Mouse (Mus musculus) midbrain, embryonic 12.5 days (tissue): ENCODE data around the gene Tnpo2. TPM values are rescaled to one million over a fixed set of nuclear protein-coding genes. Genes with fewer than 3 reads are reported as not detected.
A peak's percentile ranks its signal among the peaks of the same experiment; 100 is the strongest.

Source experiments
- ATAC-seq: fragments of 200-750 bp; cut with Nextera tagmentation; 2 replicates; pipeline ENCODE4 v1.8.0; 2017; ENCODE audit warnings: low read depth, moderate TSS enrichment, moderate library complexity; ENCODE audit not compliant: low FRiP score
- H3K27ac ChIP-seq: fragments of 300-500 bp; sonication (generic); replicated peaks from 2 replicates; pipeline ENCODE4 v1.5.1; 2016; ENCODE audit warnings: mild to moderate bottlenecking
- H3K27me3 ChIP-seq: fragments of 300-500 bp; sonication (generic); 2 replicates; pipeline ENCODE4 v1.6.1; 2016; ENCODE audit warnings: mild to moderate bottlenecking
- H3K36me3 ChIP-seq: fragments of 300-500 bp; sonication (generic); 2 replicates; pipeline ENCODE4 v1.6.1; 2016
- H3K4me1 ChIP-seq: fragments of 300-500 bp; sonication (generic); 2 replicates; pipeline ENCODE4 v1.6.1; 2016
- H3K4me2 ChIP-seq: fragments of 300-500 bp; sonication (generic); replicated peaks from 2 replicates; pipeline ENCODE4 v1.6.1; 2016; ENCODE audit warnings: mild to moderate bottlenecking, moderate library complexity
- H3K4me3 ChIP-seq: fragments of 300-500 bp; sonication (generic); 2 replicates; pipeline ENCODE4 v1.5.1; 2016; ENCODE audit warnings: mild to moderate bottlenecking
- H3K9ac ChIP-seq: fragments of 300-500 bp; sonication (generic); replicated peaks from 2 replicates; pipeline ENCODE4 v1.6.1; 2016; ENCODE audit warnings: mild to moderate bottlenecking, moderate library complexity
- H3K9me3 ChIP-seq: fragments of 300-500 bp; sonication (generic); 2 replicates; pipeline ENCODE4 v1.6.1; 2016; ENCODE audit warnings: mild to moderate bottlenecking
- WGBS: fragments of 180-500 bp; shearing (Covaris S2); methylation state at CpG from one replicate; pipeline ENCODE4 v1.1.7; 2016; 5-methylcytosine and 5-hydroxymethylcytosine counted together
- polyA plus RNA-seq: library from polyadenylated mRNA; unstranded; fragments of >200 nt; fragmentation: Nextera tagmentation; extraction: Ambion mirVana; gene quantifications from 2 replicates; pipeline ENCODE4 v1.2.1, GENCODE M21; 2016

Gene Tnpo2
- polyA plus RNA-seq, 1 experiment from 2014 or later = 42.0 TPM

DNA sequence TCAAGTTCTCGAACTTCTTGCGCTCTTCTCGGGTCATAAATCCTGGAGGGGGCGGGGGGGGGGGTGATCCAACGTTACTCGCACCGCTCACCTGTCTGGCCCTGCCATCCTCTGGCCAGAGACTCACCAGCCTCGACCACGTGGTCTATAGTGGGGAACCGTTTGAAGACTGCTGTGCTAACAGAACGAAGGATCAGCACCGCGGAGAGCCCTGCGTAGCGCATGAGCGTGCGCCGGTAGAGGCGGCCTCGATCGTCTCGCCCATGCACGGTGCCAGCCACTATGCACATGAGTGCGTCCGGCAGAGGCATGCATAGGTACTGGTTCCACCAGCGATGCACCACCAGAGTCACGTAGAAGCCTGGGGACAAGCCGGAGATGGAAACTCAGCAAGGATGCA lies 25.5 kb upstream of the Tnpo2 start:
- H3K9me3 ChIP-seq = no peaks in the 10 kb centered on the region
- WGBS = 20% methylated on average over 28 of the region's 28 CpGs
- H3K4me2 ChIP-seq = no peak overlapping the region
- H3K4me1 ChIP-seq = peaks cover 5% of the 10 kb centered on the region
- H3K4me3 ChIP-seq = no peak overlapping the region
- peaks cover 75% of the 10 kb centered on the region for H3K27me3 ChIP-seq
- ATAC-seq = no peak
- H3K27ac ChIP-seq = no peak overlapping the region
- H3K36me3 ChIP-seq = no peaks in the 10 kb centered on the region
- H3K9ac ChIP-seq = no peak overlapping the region

DNA sequence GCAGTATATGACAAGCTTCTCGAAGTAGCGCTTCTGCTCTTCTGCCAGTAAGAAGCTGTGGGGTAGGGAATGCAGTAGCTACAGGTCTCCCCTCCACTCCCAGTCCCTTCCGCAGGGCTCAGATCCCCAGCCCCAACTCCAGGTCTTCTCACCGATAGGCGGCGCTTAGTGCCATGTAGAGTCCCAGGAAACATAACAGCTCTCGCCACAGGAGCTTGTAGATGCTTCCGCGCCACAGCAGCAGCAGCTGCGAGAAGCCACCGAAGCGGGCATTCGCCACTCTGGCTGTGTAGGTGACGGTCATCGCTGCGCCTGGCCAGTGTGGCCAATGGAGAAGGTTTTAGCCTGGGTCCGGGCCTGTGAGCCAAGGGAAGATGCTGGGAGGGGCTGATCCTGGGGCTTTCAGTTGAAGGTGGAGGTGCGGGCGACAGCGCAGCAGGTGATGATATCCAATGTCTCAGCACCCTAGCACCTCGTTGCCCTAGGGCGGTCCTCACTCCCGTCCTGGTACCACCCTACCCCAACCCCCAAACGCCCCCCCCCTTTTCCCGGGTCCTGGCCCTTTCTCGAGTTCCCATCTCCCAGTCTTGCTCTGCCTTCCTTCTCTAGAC lies 23.4 kb upstream of the Tnpo2 start:
- Histone ChIP-seq H3K27me3 (peaks cover 64% of the 10 kb centered on the region), H3K36me3 (peaks cover 13% of the 10 kb centered on the region), H3K4me3 (peak overlapping the region; percentile 36), H3K4me2 (peak overlapping the region; percentile 64), H3K9me3 (no peaks in the 10 kb centered on the region), H3K27ac (no peak overlapping the region), H3K4me1 (peaks cover 9% of the 10 kb centered on the region), H3K9ac (peak overlapping the region; percentile 44)
- 3% methylated on average over 26 of the region's 26 CpGs for WGBS
- peak; percentile 52 for ATAC-seq

DNA sequence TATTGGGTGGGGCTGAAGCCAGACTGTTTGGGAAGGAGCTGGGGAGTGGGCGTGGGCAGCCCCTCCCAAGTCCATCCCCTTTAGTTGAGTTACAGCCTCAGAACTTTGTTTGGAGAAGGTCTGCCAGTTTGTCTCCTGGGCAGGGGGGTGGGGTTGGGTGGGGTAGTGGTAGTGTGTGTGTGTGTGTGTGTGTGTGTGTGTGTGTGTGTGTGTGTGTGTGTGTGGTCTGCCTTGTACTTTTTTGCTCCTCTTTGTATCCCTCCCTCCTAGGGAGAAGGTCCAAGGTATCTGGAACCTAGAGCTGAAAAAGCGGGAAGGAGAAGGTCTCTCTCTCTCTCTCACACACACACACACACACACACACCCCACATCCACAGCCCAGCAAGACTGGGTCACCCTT lies 22.3 kb upstream of the Tnpo2 start, which contains the start of gene Best2:
Best2 (minus strand) TSS at position 101 of the 400 bp plus-strand sequence.
- peaks cover 55% of the 10 kb centered on the region for H3K27me3 ChIP-seq
- no peak within 1 kb of the TSS for H3K27ac ChIP-seq
- 53% methylated on average over 1 of the region's 2 CpGs for WGBS
- ATAC-seq = no peak
- peak within 1 kb of the TSS; percentile 64 for H3K4me2 ChIP-seq
- peak within 1 kb of the TSS; percentile 44 for H3K9ac ChIP-seq
- peaks cover 9% of the 10 kb centered on the region for H3K4me1 ChIP-seq
- H3K4me3 ChIP-seq = peak within 1 kb of the TSS; percentile 36
- H3K9me3 ChIP-seq = no peaks in the 10 kb centered on the region
- H3K36me3 ChIP-seq = peaks cover 24% of the 10 kb centered on the region

DNA sequence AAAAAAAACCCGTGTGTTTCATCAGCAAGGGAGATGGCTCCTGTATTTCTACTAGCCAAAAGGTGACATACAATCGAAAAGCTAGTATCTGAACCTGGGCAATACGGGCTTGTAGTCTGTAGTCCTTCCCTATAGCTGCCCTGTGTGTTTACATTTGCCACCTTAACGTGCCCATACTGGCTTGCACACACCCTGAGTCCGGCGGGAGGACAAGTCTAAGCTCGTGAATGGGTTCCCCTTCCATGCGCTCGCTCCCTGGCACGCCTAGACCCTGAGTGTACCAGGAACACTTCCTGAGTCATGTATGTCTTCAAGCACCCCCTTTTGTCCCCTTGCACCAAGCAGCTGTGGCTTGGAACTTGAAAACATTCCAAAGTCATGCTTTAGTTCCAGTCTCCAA lies 20.0 kb upstream of the Tnpo2 start:
- Histone ChIP-seq H3K9ac (no peak overlapping the region), H3K4me3 (no peak overlapping the region), H3K27ac (no peak overlapping the region), H3K36me3 (peaks cover 46% of the 10 kb centered on the region), H3K4me1 (peaks cover 12% of the 10 kb centered on the region), H3K27me3 (peaks cover 40% of the 10 kb centered on the region), H3K9me3 (no peaks in the 10 kb centered on the region), H3K4me2 (no peak overlapping the region)
- no peak for ATAC-seq
- WGBS = 72% methylated on average over 10 of the region's 10 CpGs

DNA sequence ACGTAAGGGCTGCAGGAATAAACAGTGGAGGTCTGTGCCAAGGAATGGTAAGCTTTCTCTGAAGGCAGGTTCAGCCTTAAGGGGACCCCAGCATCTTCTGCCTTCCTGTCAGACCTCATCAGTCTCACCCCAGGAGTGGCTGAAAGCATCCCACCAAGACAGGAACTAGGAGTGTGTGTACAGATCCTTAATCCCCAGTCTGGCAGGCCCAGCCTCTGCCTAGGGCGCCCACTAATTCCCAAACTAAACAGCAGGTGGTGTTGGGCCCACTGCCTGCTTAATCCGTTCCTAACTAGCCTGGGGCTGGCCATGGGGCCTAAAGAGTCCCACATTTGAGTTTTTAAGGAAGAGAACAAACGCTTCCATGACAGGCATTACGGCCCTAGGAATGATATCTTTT lies 19.5 kb upstream of the Tnpo2 start:
- H3K9ac ChIP-seq = no peak overlapping the region
- WGBS = 29% methylated on average over 5 of the region's 5 CpGs
- peaks cover 51% of the 10 kb centered on the region for H3K36me3 ChIP-seq
- H3K27me3 ChIP-seq = peaks cover 35% of the 10 kb centered on the region
- no peak; the same call in 1 of the 2 replicates for ATAC-seq
- no peak overlapping the region for H3K4me2 ChIP-seq
- no peak overlapping the region for H3K4me3 ChIP-seq
- H3K4me1 ChIP-seq = peaks cover 12% of the 10 kb centered on the region
- H3K9me3 ChIP-seq = no peaks in the 10 kb centered on the region
- no peak overlapping the region for H3K27ac ChIP-seq

DNA sequence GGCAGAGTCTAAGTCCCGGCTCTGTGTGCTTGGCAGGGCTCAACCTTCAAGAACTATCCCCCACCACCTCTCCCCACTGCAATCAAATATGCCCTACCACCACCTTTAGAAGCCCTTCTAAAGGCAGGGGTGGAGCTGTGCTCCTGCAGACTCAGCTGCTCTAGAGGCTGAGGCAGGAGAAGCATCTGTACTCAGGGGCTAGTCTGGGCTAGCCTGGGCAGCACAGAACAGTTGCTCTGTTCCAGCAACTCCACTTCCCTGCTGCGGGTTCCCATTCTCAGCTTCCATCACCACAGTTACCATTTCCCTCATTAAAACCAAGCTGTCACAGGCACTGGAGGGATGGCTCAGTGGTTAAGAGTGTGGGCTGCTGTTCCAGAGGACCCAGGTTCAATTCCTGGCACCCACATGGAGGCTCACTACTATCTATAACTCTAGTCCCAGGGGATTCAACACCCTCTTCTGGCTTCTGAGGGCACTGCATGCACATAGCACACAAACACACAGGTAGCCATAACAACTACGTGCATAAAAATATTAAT lies 15.1 kb upstream of the Tnpo2 start:
- Histone ChIP-seq H3K9ac (no peak overlapping the region), H3K9me3 (no peaks in the 10 kb centered on the region), H3K27ac (no peak overlapping the region), H3K36me3 (peaks cover 69% of the 10 kb centered on the region), H3K4me3 (no peak overlapping the region), H3K4me1 (peaks cover 26% of the 10 kb centered on the region), H3K27me3 (no peaks in the 10 kb centered on the region), H3K4me2 (no peak overlapping the region)
- WGBS = 91% methylated on average over 3 of the region's 3 CpGs
- no peak for ATAC-seq

DNA sequence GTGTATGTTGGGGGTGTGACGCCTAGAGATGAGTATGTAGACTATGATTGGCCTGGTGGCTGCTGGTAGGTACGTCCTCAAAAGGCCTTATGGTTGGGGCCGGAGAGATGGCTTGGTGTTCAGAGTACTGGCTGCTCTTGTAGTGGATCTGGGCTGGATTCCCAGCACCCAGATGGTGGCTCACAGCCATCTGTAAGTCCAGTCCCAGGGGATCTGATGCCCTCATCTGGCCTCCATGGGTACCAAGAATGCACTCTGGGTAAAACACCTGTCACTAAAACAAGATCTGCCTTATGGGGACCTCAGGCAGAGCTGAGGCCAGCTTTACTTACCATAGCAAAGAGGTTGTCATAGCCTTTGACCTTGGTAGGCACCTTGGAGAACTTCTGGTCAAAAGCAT lies 12.9 kb upstream of the Tnpo2 start:
- ATAC-seq = no peak
- 93% methylated on average over 3 of the region's 3 CpGs for WGBS
- H3K27ac ChIP-seq = no peak overlapping the region
- peak overlapping the region; percentile 78 for H3K4me3 ChIP-seq
- H3K27me3 ChIP-seq = no peaks in the 10 kb centered on the region
- no peak overlapping the region for H3K9ac ChIP-seq
- peaks cover 33% of the 10 kb centered on the region for H3K4me1 ChIP-seq
- peaks cover 51% of the 10 kb centered on the region for H3K36me3 ChIP-seq
- H3K4me2 ChIP-seq = peak overlapping the region; percentile 99
- H3K9me3 ChIP-seq = no peaks in the 10 kb centered on the region

DNA sequence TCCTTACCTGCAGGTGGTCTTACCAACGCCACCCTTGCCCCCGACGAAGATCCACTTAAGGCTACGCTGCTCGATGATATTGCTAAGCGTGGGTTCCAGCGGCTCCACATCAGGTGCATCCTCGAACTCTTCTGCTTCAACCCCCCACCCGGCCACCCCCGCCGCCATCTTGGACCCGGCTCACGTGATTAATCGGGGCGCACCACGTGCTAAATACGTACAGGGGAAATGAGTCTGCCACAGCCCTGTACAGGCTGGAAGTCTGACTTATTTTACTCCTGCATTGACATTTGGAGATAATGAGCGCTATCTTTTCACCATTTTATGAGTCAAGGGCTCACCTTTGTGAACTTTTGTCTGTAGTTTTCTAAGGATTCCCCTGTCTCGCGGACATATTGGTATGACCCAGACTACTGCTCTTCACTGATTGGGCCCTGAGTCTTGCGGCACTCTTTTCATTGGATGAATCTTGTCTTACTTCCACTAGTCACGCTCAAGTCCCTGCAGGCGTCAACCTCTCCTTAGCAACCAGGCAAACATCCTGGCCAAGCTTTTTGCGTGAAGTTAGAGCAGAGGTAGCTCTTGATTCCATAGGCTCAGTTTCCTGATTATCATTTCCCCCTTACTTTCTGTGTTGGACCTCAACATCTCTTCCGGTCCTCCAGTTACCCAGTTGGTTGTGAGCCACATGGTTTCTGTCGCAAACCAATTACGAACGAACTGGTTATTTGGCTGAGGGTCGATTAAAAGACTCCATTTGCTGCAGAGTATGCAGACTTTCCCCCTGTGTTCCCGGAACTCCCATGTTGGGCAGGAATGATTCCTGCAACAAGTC lies 11.4 kb upstream of the Tnpo2 start, which contains the start of gene Asna1:
Asna1 (minus strand) TSS at position 184 of the 835 bp plus-strand sequence.
- peak within 1 kb of the TSS; percentile 76 for H3K9ac ChIP-seq
- peak within 1 kb of the TSS; percentile 77 for H3K27ac ChIP-seq
- ATAC-seq = peak; percentile 85
- peaks cover 40% of the 10 kb centered on the region for H3K4me1 ChIP-seq
- H3K4me2 ChIP-seq = peak within 1 kb of the TSS; percentile 99
- H3K9me3 ChIP-seq = no peaks in the 10 kb centered on the region
- 7% methylated on average over 30 of the region's 30 CpGs for WGBS
- no peaks in the 10 kb centered on the region for H3K27me3 ChIP-seq
- H3K36me3 ChIP-seq = peaks cover 50% of the 10 kb centered on the region
- H3K4me3 ChIP-seq = peak within 1 kb of the TSS; percentile 78

DNA sequence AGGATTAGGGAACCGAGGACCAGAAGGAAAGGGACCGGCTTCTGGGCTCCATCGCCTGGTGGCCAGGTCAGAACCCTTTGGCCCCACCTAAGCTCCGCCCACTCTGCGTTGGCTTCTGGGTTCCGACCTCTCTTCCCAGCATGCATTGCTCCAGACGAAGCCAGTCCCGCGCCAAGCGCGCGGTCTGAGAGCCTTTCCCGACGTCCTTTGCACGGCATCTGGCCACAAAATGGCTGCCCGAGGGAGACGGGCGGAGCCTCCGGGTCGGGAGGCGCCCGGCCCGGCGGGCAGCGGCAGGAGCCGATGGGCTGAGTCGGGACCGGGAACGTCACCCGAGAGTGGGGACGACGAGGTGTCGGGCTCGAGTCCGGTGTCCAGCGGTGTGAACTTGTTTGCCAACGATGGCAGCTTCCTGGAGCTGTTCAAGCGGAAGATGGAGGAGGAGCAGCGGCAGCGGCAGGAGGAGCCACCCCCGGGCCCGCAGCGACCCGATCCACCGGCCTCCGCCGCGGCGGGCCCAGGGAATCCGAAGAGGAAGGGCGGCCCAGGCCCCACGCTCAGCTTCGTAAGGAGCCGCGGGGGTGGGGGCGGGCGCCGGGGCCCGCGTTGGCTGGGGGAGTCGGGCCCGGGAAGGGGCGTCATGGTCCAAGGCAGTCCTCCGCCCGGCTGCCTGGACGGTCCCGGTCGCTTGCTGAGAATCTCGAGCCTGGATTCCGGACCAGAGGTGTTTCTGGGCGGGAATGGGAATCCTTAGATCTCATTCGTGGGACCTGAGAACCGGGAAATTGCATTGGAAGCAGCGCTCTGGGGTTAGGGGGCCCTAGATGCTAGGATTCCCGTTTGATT lies 9.8 kb upstream of the Tnpo2 start, which contains the start of gene Trir:
Trir (plus strand) TSS at position 154 of the 846 bp plus-strand sequence.
- no peaks in the 10 kb centered on the region for H3K27me3 ChIP-seq
- H3K9ac ChIP-seq = peak within 1 kb of the TSS; percentile 95
- ATAC-seq = peak; percentile 80
- under 1% methylated on average over 62 of the region's 75 CpGs for WGBS
- peak within 1 kb of the TSS; percentile 99 for H3K4me2 ChIP-seq
- peaks cover 37% of the 10 kb centered on the region for H3K4me1 ChIP-seq
- no peaks in the 10 kb centered on the region for H3K9me3 ChIP-seq
- peaks cover 48% of the 10 kb centered on the region for H3K36me3 ChIP-seq
- H3K4me3 ChIP-seq = peak within 1 kb of the TSS; percentile 82
- peak within 1 kb of the TSS; percentile 78 for H3K27ac ChIP-seq

DNA sequence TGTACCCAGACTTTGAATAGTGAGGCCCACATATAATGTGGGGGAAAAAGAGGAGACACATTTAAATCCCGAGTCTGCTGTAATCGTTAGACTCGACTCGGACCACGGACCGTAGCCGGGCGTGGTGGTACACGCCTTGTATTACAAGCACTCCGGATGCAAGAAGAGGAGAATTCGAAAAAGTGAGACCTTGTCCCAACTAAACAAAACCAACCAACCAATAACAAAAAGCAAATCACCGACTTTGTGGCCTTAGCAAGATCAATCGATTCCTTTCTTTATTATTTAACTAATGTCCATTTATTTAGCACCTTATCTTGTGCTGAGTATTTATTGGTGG lies 9.2 kb upstream of the Tnpo2 start:
- no peaks in the 10 kb centered on the region for H3K27me3 ChIP-seq
- peaks cover 48% of the 10 kb centered on the region for H3K36me3 ChIP-seq
- peaks cover 37% of the 10 kb centered on the region for H3K4me1 ChIP-seq
- 2% methylated on average over 13 of the region's 13 CpGs for WGBS
- H3K4me3 ChIP-seq = peak overlapping the region; percentile 82
- peak overlapping the region; percentile 95 for H3K9ac ChIP-seq
- H3K9me3 ChIP-seq = no peaks in the 10 kb centered on the region
- peak overlapping the region; percentile 80 for H3K4me2 ChIP-seq
- ATAC-seq = no peak
- H3K27ac ChIP-seq = peak overlapping the region; percentile 78

DNA sequence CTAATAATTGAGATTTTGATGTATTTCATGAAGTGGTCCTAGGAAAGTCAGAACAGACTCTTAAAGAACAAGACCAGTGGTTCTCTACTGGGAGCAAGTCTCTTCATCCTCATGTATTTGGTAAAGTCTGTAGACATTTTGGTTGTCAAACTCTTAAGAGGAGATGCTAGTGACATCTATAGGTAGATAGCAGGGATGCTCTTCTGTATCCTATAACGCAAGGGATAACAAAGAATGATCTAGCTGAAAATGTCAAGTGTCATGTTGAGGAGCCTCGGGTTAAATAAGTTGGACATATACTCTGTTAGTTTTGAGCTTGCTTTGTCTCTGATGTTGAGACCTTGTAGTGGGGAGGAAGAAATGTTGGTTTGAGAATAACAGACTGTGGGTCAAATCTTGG lies 8.8 kb upstream of the Tnpo2 start:
- Histone ChIP-seq H3K9me3 (no peaks in the 10 kb centered on the region), H3K27me3 (no peaks in the 10 kb centered on the region), H3K27ac (no peak overlapping the region), H3K4me1 (peaks cover 37% of the 10 kb centered on the region), H3K9ac (peak overlapping the region; percentile 95), H3K4me2 (peak overlapping the region; percentile 80), H3K4me3 (peak overlapping the region; percentile 82), H3K36me3 (peaks cover 48% of the 10 kb centered on the region)
- 31% methylated on average over 2 of the region's 2 CpGs for WGBS
- ATAC-seq = no peak
